Mouse (Mus musculus): ENCODE results near the gene Pold1. TPM values are rescaled to one million over a fixed set of nuclear protein-coding genes. Genes with fewer than 3 reads are reported as not detected.

The Pold1 gene
- polyA plus RNA-seq, 1 experiment from 2014 or later: 68.4 TPM

GRCm38 (mm10) chr7:44520990-44521389, 27.7 kb downstream of the Pold1 start:
- Histone ChIP-seq H3K4me1 (replicated peaks) (no peaks in the 10 kb centered on the region), H3K27me3 (peaks cover 72% of the 10 kb centered on the region), H3K4me3 (replicated peaks) (no peak overlapping the region), H3K4me2 (no peak overlapping the region), H3K27ac (no peak overlapping the region), H3K36me3 (no peaks in the 10 kb centered on the region), H3K9ac (no peak overlapping the region), H3K9me3 (replicated peaks) (no peaks in the 10 kb centered on the region)
- no peak for ATAC-seq (ENCODE audit: low read depth)
- DNase-seq: no peak
- WGBS (ENCODE audit: insufficient replicate concordance): 50% methylated on average over 3 of the region's 3 CpGs

DNA sequence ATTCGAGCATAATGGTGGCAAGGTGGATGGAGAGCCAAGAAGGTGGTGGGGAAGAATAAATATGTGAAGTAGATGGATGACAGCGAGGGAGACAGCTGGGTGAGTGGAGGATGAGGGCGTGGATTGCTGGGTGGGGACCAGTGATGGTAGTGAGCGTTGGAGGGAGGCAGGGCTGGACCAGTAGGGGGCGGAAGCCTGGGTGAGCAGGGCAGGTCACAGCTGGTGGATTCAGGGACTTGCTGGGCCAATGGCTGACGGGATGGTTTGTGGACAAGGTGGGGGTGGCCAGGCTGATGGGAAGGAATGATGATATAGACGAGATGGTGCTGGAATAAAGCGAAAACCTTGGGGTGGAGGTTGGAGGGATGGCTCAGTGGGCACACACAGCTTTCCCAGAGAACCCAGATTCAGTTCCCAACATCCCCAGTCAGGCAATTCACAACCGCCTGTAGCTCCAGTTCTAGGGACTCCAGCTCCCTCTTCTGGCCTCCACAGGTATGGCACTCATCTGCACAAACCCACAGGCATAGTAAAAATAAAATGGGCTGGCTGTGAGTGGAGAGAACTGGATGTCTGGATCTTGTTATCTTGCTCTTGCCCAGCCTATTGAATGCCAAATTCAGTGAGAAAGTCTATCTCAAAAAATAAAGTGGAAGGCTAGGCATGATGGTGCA, 29.3 kb downstream of the Pold1 start:
- no peak overlapping the region for H3K27ac ChIP-seq
- H3K4me3 ChIP-seq (replicated peaks): no peak overlapping the region
- no peak overlapping the region for H3K9ac ChIP-seq
- H3K27me3 ChIP-seq: peaks cover 61% of the 10 kb centered on the region
- no peak overlapping the region for H3K4me2 ChIP-seq
- H3K4me1 ChIP-seq (replicated peaks): no peaks in the 10 kb centered on the region
- H3K9me3 ChIP-seq (replicated peaks): no peaks in the 10 kb centered on the region
- WGBS (ENCODE audit: insufficient replicate concordance): 53% methylated on average over 9 of the region's 9 CpGs
- DNase-seq: no peak
- H3K36me3 ChIP-seq: no peaks in the 10 kb centered on the region
- no peak for ATAC-seq (ENCODE audit: low read depth)

DNA sequence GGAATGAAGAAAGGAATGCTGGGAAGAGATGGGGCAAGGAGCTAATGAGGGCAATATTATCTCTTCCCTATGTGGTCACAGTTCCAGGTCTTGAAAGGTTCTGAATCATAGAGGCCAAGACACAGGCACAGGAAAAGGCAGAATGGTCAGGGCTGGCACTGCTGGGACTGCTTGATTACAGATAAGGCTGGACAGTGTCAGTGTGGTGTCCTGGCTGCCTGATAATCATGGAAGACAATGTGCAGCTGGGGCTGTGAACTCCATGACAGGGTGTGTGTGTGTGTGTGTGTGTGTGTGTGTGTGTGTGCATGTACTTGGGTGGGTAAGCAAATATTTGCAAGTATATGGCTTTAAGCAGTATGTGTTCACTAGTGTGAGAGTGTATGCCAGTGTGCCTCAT, 41.2 kb downstream of the Pold1 start:
- ATAC-seq (ENCODE audit: low read depth): 0 out of 2 replicates have a peak, but pooled peaks have one; percentile 20
- Histone ChIP-seq H3K9me3 (replicated peaks) (0 out of 2 replicates have a peak, but pooled peaks cover 5% of the 10 kb centered on the region), H3K36me3 (no peaks in the 10 kb centered on the region), H3K4me1 (replicated peaks) (0 out of 2 replicates have a peak, but pooled peaks cover 5% of the 10 kb centered on the region), H3K27me3 (peaks cover 20% of the 10 kb centered on the region), H3K9ac (no peak overlapping the region), H3K27ac (no peak overlapping the region), H3K4me2 (no peak overlapping the region), H3K4me3 (replicated peaks) (no peak overlapping the region)
- no peak for DNase-seq

DNA sequence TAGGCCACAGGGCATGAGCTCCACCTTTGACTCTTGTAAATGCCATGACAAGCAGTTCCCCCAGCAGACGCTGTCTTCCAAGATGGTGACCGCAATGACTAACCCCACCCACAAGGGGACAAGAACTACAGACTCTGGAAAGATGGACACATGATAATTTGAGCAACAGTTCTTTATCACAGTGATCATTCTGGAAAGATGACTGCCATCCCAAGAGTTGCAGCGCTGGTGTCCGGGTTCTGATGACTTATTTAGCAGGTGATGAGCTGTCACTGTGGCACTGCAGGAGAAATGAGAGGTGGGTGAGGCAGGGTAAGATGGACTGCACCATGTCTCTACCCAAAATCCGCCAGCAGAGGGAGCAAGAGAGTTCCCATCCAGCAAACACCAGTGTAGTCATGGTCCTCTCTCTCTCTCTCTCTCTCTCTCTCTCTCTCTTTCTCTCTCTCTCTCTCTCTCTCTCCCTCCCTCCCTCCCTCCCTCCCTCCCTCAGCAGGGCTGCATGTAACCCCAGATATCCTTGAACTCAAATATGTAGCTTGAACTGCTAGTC, 47.0 kb downstream of the Pold1 start:
- Histone ChIP-seq H3K27ac (no peak overlapping the region), H3K27me3 (peaks cover 29% of the 10 kb centered on the region), H3K36me3 (no peaks in the 10 kb centered on the region), H3K9me3 (replicated peaks) (0 out of 2 replicates have a peak, but pooled peaks cover 5% of the 10 kb centered on the region), H3K9ac (no peak overlapping the region), H3K4me3 (replicated peaks) (no peak overlapping the region), H3K4me1 (replicated peaks) (peaks cover 25% of the 10 kb centered on the region), H3K4me2 (no peak overlapping the region)
- no peak for ATAC-seq (ENCODE audit: low read depth)
- DNase-seq: peak; percentile 55
- 23% methylated on average over 5 of the region's 5 CpGs for WGBS (ENCODE audit: insufficient replicate concordance)

- Histone ChIP-seq H3K27me3 (peaks cover 29% of the 10 kb centered on the region), H3K4me1 (replicated peaks) (peaks cover 34% of the 10 kb centered on the region), H3K9me3 (replicated peaks) (0 out of 2 replicates have a peak, but pooled peaks cover 5% of the 10 kb centered on the region), H3K4me3 (replicated peaks) (no peak overlapping the region), H3K4me2 (no peak overlapping the region), H3K9ac (no peak overlapping the region), H3K27ac (no peak overlapping the region), H3K36me3 (no peaks in the 10 kb centered on the region)
- no peak for DNase-seq
- WGBS (ENCODE audit: insufficient replicate concordance): 49% methylated on average over 20 of the region's 20 CpGs
- no peak for ATAC-seq (ENCODE audit: low read depth)
Observed at GRCm38 (mm10) chr7:44500046-44500445, 48.6 kb downstream of the Pold1 start.

GRCm38 (mm10) chr7:44498922-44499321, 49.7 kb downstream of the Pold1 start:
- DNase-seq (no peak), ATAC-seq (ENCODE audit: low read depth) (no peak)
- Histone ChIP-seq H3K4me1 (replicated peaks) (peaks cover 43% of the 10 kb centered on the region), H3K27me3 (peaks cover 29% of the 10 kb centered on the region), H3K4me2 (no peak overlapping the region), H3K9ac (no peak overlapping the region), H3K27ac (no peak overlapping the region), H3K4me3 (replicated peaks) (no peak overlapping the region), H3K9me3 (replicated peaks) (no peaks in the 10 kb centered on the region), H3K36me3 (peaks cover 8% of the 10 kb centered on the region)
- 32% methylated on average over 1 of the region's 1 CpGs for WGBS (ENCODE audit: insufficient replicate concordance)

- H3K27ac ChIP-seq: peak overlapping the region; percentile 96
- H3K27me3 ChIP-seq: peaks cover 24% of the 10 kb centered on the region
- no peak for ATAC-seq (ENCODE audit: low read depth)
- peak overlapping the region; percentile 78 for H3K4me3 ChIP-seq (replicated peaks)
- peaks cover 49% of the 10 kb centered on the region for H3K4me1 ChIP-seq (replicated peaks)
- peak overlapping the region; percentile 95 for H3K4me2 ChIP-seq
- WGBS (ENCODE audit: insufficient replicate concordance): 74% methylated on average over 10 of the region's 10 CpGs
- peaks cover 21% of the 10 kb centered on the region for H3K36me3 ChIP-seq
- peak overlapping the region; percentile 80 for H3K9ac ChIP-seq
- DNase-seq: no peak
- no peaks in the 10 kb centered on the region for H3K9me3 ChIP-seq (replicated peaks)
Observed at GRCm38 (mm10) chr7:44497361-44498055, 51.1 kb downstream of the Pold1 start.

DNA sequence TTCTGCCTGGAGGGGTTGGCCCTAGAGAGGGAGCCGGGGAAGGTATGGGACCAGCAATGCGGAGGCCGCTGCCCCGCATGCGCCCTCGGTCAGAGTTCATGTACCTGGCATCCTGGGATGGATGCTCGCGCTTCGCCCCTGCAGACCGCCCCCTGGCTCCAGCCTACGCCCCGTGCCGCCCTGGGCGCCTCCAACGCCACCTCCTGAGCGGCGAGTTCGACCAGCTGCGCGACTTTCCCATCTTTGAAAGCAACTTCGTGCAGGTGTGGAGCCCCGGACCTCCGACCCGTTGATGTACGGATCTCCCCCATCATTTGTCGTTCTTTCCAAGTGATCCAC, 51.9 kb downstream of the Pold1 start:
- H3K9ac ChIP-seq: peak overlapping the region; percentile 80
- DNase-seq (no peak), ATAC-seq (ENCODE audit: low read depth) (peak; percentile 66)
- peaks cover 29% of the 10 kb centered on the region for H3K36me3 ChIP-seq
- no peaks in the 10 kb centered on the region for H3K9me3 ChIP-seq (replicated peaks)
- peak overlapping the region; percentile 96 for H3K27ac ChIP-seq
- H3K4me1 ChIP-seq (replicated peaks): peaks cover 49% of the 10 kb centered on the region
- WGBS (ENCODE audit: insufficient replicate concordance): under 1% methylated on average over 26 of the region's 26 CpGs
- H3K4me3 ChIP-seq (replicated peaks): peak overlapping the region; percentile 78
- H3K27me3 ChIP-seq: peaks cover 22% of the 10 kb centered on the region
- peak overlapping the region; percentile 95 for H3K4me2 ChIP-seq

- H3K27me3 ChIP-seq: peaks cover 22% of the 10 kb centered on the region
- peak within 1 kb of the TSS; percentile 96 for H3K27ac ChIP-seq
- peak within 1 kb of the TSS; percentile 86 for H3K9ac ChIP-seq
- H3K4me3 ChIP-seq (replicated peaks): peak within 1 kb of the TSS; percentile 78
- ATAC-seq (ENCODE audit: low read depth): peak; percentile 93
- H3K4me1 ChIP-seq (replicated peaks): peaks cover 45% of the 10 kb centered on the region
- WGBS (ENCODE audit: insufficient replicate concordance): under 1% methylated on average over 58 of the region's 58 CpGs
- peaks cover 34% of the 10 kb centered on the region for H3K36me3 ChIP-seq
- no peaks in the 10 kb centered on the region for H3K9me3 ChIP-seq (replicated peaks)
- DNase-seq: peak; percentile 98
- peak within 1 kb of the TSS; percentile 95 for H3K4me2 ChIP-seq
Observed at GRCm38 (mm10) chr7:44495992-44496770, 52.5 kb downstream of the Pold1 start, which contains the start of the genes Emc10 and Fam71e1. Gene Emc10 (minus strand): TSS chr7:44496529. Gene Fam71e1 (plus strand): TSS chr7:44496581.

- WGBS (ENCODE audit: insufficient replicate concordance): 83% methylated on average over 7 of the region's 7 CpGs
- Histone ChIP-seq H3K9me3 (replicated peaks) (no peaks in the 10 kb centered on the region), H3K27ac (peak overlapping the region; percentile 96), H3K4me2 (peak overlapping the region; percentile 95), H3K36me3 (peaks cover 45% of the 10 kb centered on the region), H3K9ac (peak overlapping the region; percentile 86), H3K4me1 (replicated peaks) (peaks cover 44% of the 10 kb centered on the region), H3K4me3 (replicated peaks) (peak overlapping the region; percentile 78), H3K27me3 (peaks cover 15% of the 10 kb centered on the region)
- ATAC-seq (ENCODE audit: low read depth) (no peak), DNase-seq (no peak)
Observed at GRCm38 (mm10) chr7:44495086-44495485, 53.6 kb downstream of the Pold1 start.

- no peak overlapping the region for H3K27ac ChIP-seq
- H3K4me2 ChIP-seq: peak overlapping the region; percentile 95
- H3K27me3 ChIP-seq: peaks cover 11% of the 10 kb centered on the region
- peak overlapping the region; percentile 86; the same call in 1 of the 2 replicates for H3K9ac ChIP-seq
- H3K4me1 ChIP-seq (replicated peaks): peaks cover 44% of the 10 kb centered on the region
- H3K36me3 ChIP-seq: peaks cover 49% of the 10 kb centered on the region
- 88% methylated on average over 12 of the region's 12 CpGs for WGBS (ENCODE audit: insufficient replicate concordance)
- DNase-seq: no peak
- no peaks in the 10 kb centered on the region for H3K9me3 ChIP-seq (replicated peaks)
- peak overlapping the region; percentile 78 for H3K4me3 ChIP-seq (replicated peaks)
- ATAC-seq (ENCODE audit: low read depth): no peak
Observed at GRCm38 (mm10) chr7:44494681-44495080, 54.0 kb downstream of the Pold1 start.

Measured in liver, embryonic 13.5 days (tissue).